Mouse (Mus musculus) cerebellum, adult 2 months (tissue): ENCODE measurements around the gene U2af1l4. TPM values are rescaled to one million over a fixed set of nuclear protein-coding genes. Genes with fewer than 3 reads are reported as not detected.

Experiments
- DNase-seq, 2 experiments: peaks; one replicate each; pipeline ENCODE4 v3.0.0; 2021
- H3K27ac ChIP-seq: fragments of 200-500 bp; 2 replicates; pipeline ENCODE4 v1.5.1; 2012; ENCODE audit warnings: low read length, control low read depth, inconsistent platforms; ENCODE audit not compliant: insufficient read depth
- H3K27me3 ChIP-seq: fragments of 200-500 bp; 2 replicates; pipeline ENCODE4 v1.6.1; 2012; ENCODE audit warnings: inconsistent platforms, mild to moderate bottlenecking, low read length, moderate library complexity; ENCODE audit not compliant: control insufficient read depth, insufficient read depth
- H3K4me1 ChIP-seq: fragments of 200-500 bp; 2 replicates; pipeline ENCODE4 v1.6.1; 2011; ENCODE audit warnings: low read length; ENCODE audit not compliant: control insufficient read depth, insufficient read depth
- H3K4me3 ChIP-seq: fragments of 200-500 bp; replicated peaks from 2 replicates; pipeline ENCODE3; 2011; ENCODE audit warnings: mild to moderate bottlenecking, low read depth, low read length, control low read depth; ENCODE audit not compliant: insufficient read depth
- CTCF ChIP-seq: fragments of 200-500 bp; IDR thresholded peaks from 2 replicates; pipeline ENCODE4 v1.5.1; 2011; ENCODE audit warnings: low read depth, mild to moderate bottlenecking, control low read depth, low read length, moderate library complexity, borderline replicate concordance; ENCODE audit not compliant: insufficient read depth
- POLR2A ChIP-seq: fragments of 200-500 bp; IDR thresholded peaks from 2 replicates; pipeline ENCODE4 v1.6.1; 2011; ENCODE audit warnings: low read length, control low read depth, borderline replicate concordance; ENCODE audit not compliant: insufficient read depth
- WGBS: fragments of 180-500 bp; shearing (Covaris S2); methylation state at CpG from one replicate; pipeline ENCODE4 v1.1.7; 2018; 5-methylcytosine and 5-hydroxymethylcytosine counted together
- polyA plus RNA-seq: library from polyadenylated mRNA; depleted of rRNA; stranded (reverse); fragments of >200 nt; gene quantifications from 2 replicates; pipeline ENCODE4 v1.2.3, GENCODE M21; 2012

The U2af1l4 gene
- polyA plus RNA-seq, 1 experiment: 117 TPM

GRCm38 (mm10) chr7:30563906-30564280 is 792 bp downstream of the U2af1l4 start:
- peaks cover 6% of the 10 kb centered on the region for H3K4me1 ChIP-seq
- H3K27ac ChIP-seq: no peak overlapping the region
- DNase-seq: no peak
- 23% methylated on average over 6 of the region's 6 CpGs for WGBS
- no peaks in the 10 kb centered on the region for H3K27me3 ChIP-seq
- peak overlapping the region; percentile 88 for H3K4me3 ChIP-seq
- TF ChIP-seq CTCF (no peak), POLR2A (no peak)

- Histone ChIP-seq H3K4me1 (peaks cover 6% of the 10 kb centered on the region), H3K27me3 (no peaks in the 10 kb centered on the region), H3K27ac (no peak within 1 kb of the TSS), H3K4me3 (no peak within 1 kb of the TSS)
- TF ChIP-seq POLR2A (no peak), CTCF (no peak)
- WGBS: 95% methylated on average over 12 of the region's 12 CpGs
- DNase-seq: no peak
Observed at GRCm38 (mm10) chr7:30564970-30565571, 2.0 kb downstream of the U2af1l4 start, which contains the start of gene Igflr1. Gene Igflr1, plus strand, starts transcription at chr7:30565427.

GRCm38 (mm10) chr7:30566033-30566432 is 2.9 kb downstream of the U2af1l4 start:
- Histone ChIP-seq H3K4me1 (peaks cover 6% of the 10 kb centered on the region), H3K4me3 (no peak overlapping the region), H3K27ac (no peak overlapping the region), H3K27me3 (no peaks in the 10 kb centered on the region)
- TF ChIP-seq CTCF: no peak
- DNase-seq: peak in 1 of 2 experiments; percentile 18
- 84% methylated on average over 9 of the region's 9 CpGs for WGBS

- no peak for DNase-seq
- Histone ChIP-seq H3K4me3 (no peak overlapping the region), H3K4me1 (peaks cover 11% of the 10 kb centered on the region), H3K27ac (no peak overlapping the region), H3K27me3 (no peaks in the 10 kb centered on the region)
- whole genome bisulfite sequencing: 76% methylated on average over 11 of the region's 11 CpGs
- TF ChIP-seq POLR2A: no peak
- no peak for TF ChIP-seq CTCF
Observed at GRCm38 (mm10) chr7:30567555-30567954, 4.5 kb downstream of the U2af1l4 start.

- H3K4me1 ChIP-seq: peaks cover 18% of the 10 kb centered on the region
- H3K27ac ChIP-seq: no peak overlapping the region
- no peak for DNase-seq
- 65% methylated on average over 5 of the region's 5 CpGs for WGBS
- H3K4me3 ChIP-seq: no peak overlapping the region
- no peaks in the 10 kb centered on the region for H3K27me3 ChIP-seq
- TF ChIP-seq POLR2A (no peak), CTCF (no peak)
Observed at GRCm38 (mm10) chr7:30572389-30572788, 9.3 kb downstream of the U2af1l4 start.

GRCm38 (mm10) chr7:30572969-30573368 is 9.9 kb downstream of the U2af1l4 start:
- Histone ChIP-seq H3K4me1 (peaks cover 18% of the 10 kb centered on the region), H3K27me3 (no peaks in the 10 kb centered on the region), H3K4me3 (no peak overlapping the region), H3K27ac (no peak overlapping the region)
- 8% methylated on average over 2 of the region's 2 CpGs for WGBS
- peak; percentile 83 to 88 for DNase-seq
- no peak for TF ChIP-seq POLR2A
- no peak for TF ChIP-seq CTCF

- 84% methylated on average over 8 of the region's 8 CpGs for WGBS
- no peaks in the 10 kb centered on the region for H3K27me3 ChIP-seq
- H3K4me1 ChIP-seq: no peaks in the 10 kb centered on the region
- no peak overlapping the region for H3K4me3 ChIP-seq
- TF ChIP-seq POLR2A (no peak), CTCF (no peak)
- no peak overlapping the region for H3K27ac ChIP-seq
- DNase-seq: no peak
Observed at GRCm38 (mm10) chr7:30579950-30580349, 16.8 kb downstream of the U2af1l4 start.

GRCm38 (mm10) chr7:30581547-30581946 is 18.4 kb downstream of the U2af1l4 start:
- peak in 1 of 2 experiments; percentile 19 for DNase-seq
- TF ChIP-seq CTCF (no peak), POLR2A (no peak)
- H3K4me3 ChIP-seq: no peak overlapping the region
- no peaks in the 10 kb centered on the region for H3K27me3 ChIP-seq
- 91% methylated on average over 16 of the region's 16 CpGs for WGBS
- H3K27ac ChIP-seq: no peak overlapping the region
- 0 out of 2 replicates have a peak, but pooled peaks cover under 1% of the 10 kb centered on the region for H3K4me1 ChIP-seq
